Mouse (Mus musculus): ENCODE data around the gene Cpxm2. TPM values are rescaled to one million over a fixed set of nuclear protein-coding genes. Genes with fewer than 3 reads are reported as not detected.

The Cpxm2 gene
- polyA plus RNA-seq, 1 experiment from 2014 or later = 1.1 TPM

GRCm38 (mm10) chr7:132123211-132123610 lies 31.3 kb downstream of the Cpxm2 start:
- Histone ChIP-seq H3K4me3 (replicated peaks; ENCODE audit: low read depth, low read length) (no peak overlapping the region), H3K4me1 (ENCODE audit: control insufficient read depth, insufficient read depth, low read length) (no peaks in the 10 kb centered on the region), H3K36me3 (ENCODE audit: control insufficient read depth, insufficient read depth, low read length) (no peaks in the 10 kb centered on the region), H3K9me3 (ENCODE audit: control insufficient read depth, low read length) (no peaks in the 10 kb centered on the region), H3K27me3 (ENCODE audit: control insufficient read depth, insufficient read depth, low read length) (no peaks in the 10 kb centered on the region), H3K9ac (replicated peaks; ENCODE audit: low read length) (no peak overlapping the region), H3K4me2 (ENCODE audit: low read length) (no peak overlapping the region), H3K27ac (replicated peaks; ENCODE audit: low read depth, low read length) (no peak overlapping the region)
- ATAC-seq (ENCODE audit: low FRiP score, low TSS enrichment) (no peak), DNase-seq (no peak)
- WGBS = 87% methylated on average over 7 of the region's 7 CpGs

- ATAC-seq (ENCODE audit: low FRiP score, low TSS enrichment) = no peak
- H3K9ac ChIP-seq (replicated peaks; ENCODE audit: low read length) = no peak overlapping the region
- no peaks in the 10 kb centered on the region for H3K27me3 ChIP-seq (ENCODE audit: control insufficient read depth, insufficient read depth, low read length)
- no peak overlapping the region for H3K27ac ChIP-seq (replicated peaks; ENCODE audit: low read depth, low read length)
- H3K4me3 ChIP-seq (replicated peaks; ENCODE audit: low read depth, low read length) = no peak overlapping the region
- no peak overlapping the region for H3K4me2 ChIP-seq (ENCODE audit: low read length)
- H3K4me1 ChIP-seq (ENCODE audit: control insufficient read depth, insufficient read depth, low read length) = no peaks in the 10 kb centered on the region
- no peak for DNase-seq
- WGBS = 85% methylated on average over 4 of the region's 4 CpGs
- H3K36me3 ChIP-seq (ENCODE audit: control insufficient read depth, insufficient read depth, low read length) = no peaks in the 10 kb centered on the region
- no peaks in the 10 kb centered on the region for H3K9me3 ChIP-seq (ENCODE audit: control insufficient read depth, low read length)
These were observed 34.7 kb downstream of the Cpxm2 start for GRCm38 (mm10) chr7:132119817-132120216.

GRCm38 (mm10) chr7:132111770-132112169 lies 42.8 kb downstream of the Cpxm2 start:
- no peak overlapping the region for H3K9ac ChIP-seq (replicated peaks; ENCODE audit: low read length)
- H3K27ac ChIP-seq (replicated peaks; ENCODE audit: low read depth, low read length) = no peak overlapping the region
- H3K27me3 ChIP-seq (ENCODE audit: control insufficient read depth, insufficient read depth, low read length) = no peaks in the 10 kb centered on the region
- H3K4me2 ChIP-seq (ENCODE audit: low read length) = no peak overlapping the region
- no peak for ATAC-seq (ENCODE audit: low FRiP score, low TSS enrichment)
- H3K4me1 ChIP-seq (ENCODE audit: control insufficient read depth, insufficient read depth, low read length) = no peaks in the 10 kb centered on the region
- DNase-seq = no peak
- H3K9me3 ChIP-seq (ENCODE audit: control insufficient read depth, low read length) = no peaks in the 10 kb centered on the region
- 81% methylated on average over 5 of the region's 5 CpGs for WGBS
- no peak overlapping the region for H3K4me3 ChIP-seq (replicated peaks; ENCODE audit: low read depth, low read length)
- no peaks in the 10 kb centered on the region for H3K36me3 ChIP-seq (ENCODE audit: control insufficient read depth, insufficient read depth, low read length)

- H3K4me1 ChIP-seq (ENCODE audit: control insufficient read depth, insufficient read depth, low read length) = no peaks in the 10 kb centered on the region
- no peaks in the 10 kb centered on the region for H3K9me3 ChIP-seq (ENCODE audit: control insufficient read depth, low read length)
- 87% methylated on average over 3 of the region's 3 CpGs for WGBS
- no peaks in the 10 kb centered on the region for H3K36me3 ChIP-seq (ENCODE audit: control insufficient read depth, insufficient read depth, low read length)
- no peak overlapping the region for H3K4me3 ChIP-seq (replicated peaks; ENCODE audit: low read depth, low read length)
- DNase-seq = peak; percentile 29
- H3K27me3 ChIP-seq (ENCODE audit: control insufficient read depth, insufficient read depth, low read length) = no peaks in the 10 kb centered on the region
- ATAC-seq (ENCODE audit: low FRiP score, low TSS enrichment) = no peak
- no peak overlapping the region for H3K4me2 ChIP-seq (ENCODE audit: low read length)
- H3K27ac ChIP-seq (replicated peaks; ENCODE audit: low read depth, low read length) = no peak overlapping the region
- H3K9ac ChIP-seq (replicated peaks; ENCODE audit: low read length) = no peak overlapping the region
These were observed 44.2 kb downstream of the Cpxm2 start for GRCm38 (mm10) chr7:132110308-132110707.

GRCm38 (mm10) chr7:132106891-132107290 lies 47.6 kb downstream of the Cpxm2 start:
- Histone ChIP-seq H3K27me3 (ENCODE audit: control insufficient read depth, insufficient read depth, low read length) (no peaks in the 10 kb centered on the region), H3K9me3 (ENCODE audit: control insufficient read depth, low read length) (no peaks in the 10 kb centered on the region), H3K4me2 (ENCODE audit: low read length) (no peak overlapping the region), H3K9ac (replicated peaks; ENCODE audit: low read length) (no peak overlapping the region), H3K27ac (replicated peaks; ENCODE audit: low read depth, low read length) (no peak overlapping the region), H3K36me3 (ENCODE audit: control insufficient read depth, insufficient read depth, low read length) (no peaks in the 10 kb centered on the region), H3K4me1 (ENCODE audit: control insufficient read depth, insufficient read depth, low read length) (no peaks in the 10 kb centered on the region), H3K4me3 (replicated peaks; ENCODE audit: low read depth, low read length) (no peak overlapping the region)
- no peak for DNase-seq
- 85% methylated on average over 4 of the region's 4 CpGs for WGBS
- ATAC-seq (ENCODE audit: low FRiP score, low TSS enrichment) = no peak

- H3K4me1 ChIP-seq (ENCODE audit: control insufficient read depth, insufficient read depth, low read length) = no peaks in the 10 kb centered on the region
- H3K36me3 ChIP-seq (ENCODE audit: control insufficient read depth, insufficient read depth, low read length) = no peaks in the 10 kb centered on the region
- WGBS = 84% methylated on average over 4 of the region's 4 CpGs
- ATAC-seq (ENCODE audit: low FRiP score, low TSS enrichment) (no peak), DNase-seq (no peak)
- no peaks in the 10 kb centered on the region for H3K27me3 ChIP-seq (ENCODE audit: control insufficient read depth, insufficient read depth, low read length)
- H3K9ac ChIP-seq (replicated peaks; ENCODE audit: low read length) = no peak overlapping the region
- H3K4me3 ChIP-seq (replicated peaks; ENCODE audit: low read depth, low read length) = no peak overlapping the region
- H3K4me2 ChIP-seq (ENCODE audit: low read length) = no peak overlapping the region
- no peak overlapping the region for H3K27ac ChIP-seq (replicated peaks; ENCODE audit: low read depth, low read length)
- no peaks in the 10 kb centered on the region for H3K9me3 ChIP-seq (ENCODE audit: control insufficient read depth, low read length)
These were observed 49.2 kb downstream of the Cpxm2 start for GRCm38 (mm10) chr7:132105326-132105725.

GRCm38 (mm10) chr7:132098441-132098840 lies 56.1 kb downstream of the Cpxm2 start:
- WGBS = 83% methylated on average over 4 of the region's 4 CpGs
- Histone ChIP-seq H3K27me3 (ENCODE audit: control insufficient read depth, insufficient read depth, low read length) (no peaks in the 10 kb centered on the region), H3K4me3 (replicated peaks; ENCODE audit: low read depth, low read length) (no peak overlapping the region), H3K4me2 (ENCODE audit: low read length) (no peak overlapping the region), H3K4me1 (ENCODE audit: control insufficient read depth, insufficient read depth, low read length) (no peaks in the 10 kb centered on the region), H3K9me3 (ENCODE audit: control insufficient read depth, low read length) (no peaks in the 10 kb centered on the region), H3K36me3 (ENCODE audit: control insufficient read depth, insufficient read depth, low read length) (no peaks in the 10 kb centered on the region), H3K9ac (replicated peaks; ENCODE audit: low read length) (no peak overlapping the region), H3K27ac (replicated peaks; ENCODE audit: low read depth, low read length) (no peak overlapping the region)
- ATAC-seq (ENCODE audit: low FRiP score, low TSS enrichment) = no peak
- no peak for DNase-seq

- Histone ChIP-seq H3K27ac (replicated peaks; ENCODE audit: low read depth, low read length) (no peak overlapping the region), H3K4me3 (replicated peaks; ENCODE audit: low read depth, low read length) (no peak overlapping the region), H3K4me1 (ENCODE audit: control insufficient read depth, insufficient read depth, low read length) (no peaks in the 10 kb centered on the region), H3K36me3 (ENCODE audit: control insufficient read depth, insufficient read depth, low read length) (no peaks in the 10 kb centered on the region), H3K9ac (replicated peaks; ENCODE audit: low read length) (no peak overlapping the region), H3K9me3 (ENCODE audit: control insufficient read depth, low read length) (no peaks in the 10 kb centered on the region), H3K4me2 (ENCODE audit: low read length) (no peak overlapping the region), H3K27me3 (ENCODE audit: control insufficient read depth, insufficient read depth, low read length) (no peaks in the 10 kb centered on the region)
- DNase-seq = no peak
- ATAC-seq (ENCODE audit: low FRiP score, low TSS enrichment) = no peak
- WGBS = 86% methylated on average over 7 of the region's 7 CpGs
These were observed 59.9 kb downstream of the Cpxm2 start for GRCm38 (mm10) chr7:132094666-132095065.

- Histone ChIP-seq H3K9me3 (ENCODE audit: control insufficient read depth, low read length) (no peaks in the 10 kb centered on the region), H3K27ac (replicated peaks; ENCODE audit: low read depth, low read length) (no peak overlapping the region), H3K4me3 (replicated peaks; ENCODE audit: low read depth, low read length) (no peak overlapping the region), H3K9ac (replicated peaks; ENCODE audit: low read length) (no peak overlapping the region), H3K4me2 (ENCODE audit: low read length) (no peak overlapping the region), H3K36me3 (ENCODE audit: control insufficient read depth, insufficient read depth, low read length) (no peaks in the 10 kb centered on the region), H3K4me1 (ENCODE audit: control insufficient read depth, insufficient read depth, low read length) (no peaks in the 10 kb centered on the region), H3K27me3 (ENCODE audit: control insufficient read depth, insufficient read depth, low read length) (no peaks in the 10 kb centered on the region)
- DNase-seq (no peak), ATAC-seq (ENCODE audit: low FRiP score, low TSS enrichment) (no peak)
- 83% methylated on average over 7 of the region's 7 CpGs for WGBS
These were observed 63.0 kb downstream of the Cpxm2 start for GRCm38 (mm10) chr7:132091551-132091950.

Data from midbrain, embryonic 14.5 days (tissue).